Mouse (Mus musculus): ENCODE measurements around the gene Sema4g. TPM values are rescaled to one million over a fixed set of nuclear protein-coding genes. Genes with fewer than 3 reads are reported as not detected.

Gene Sema4g
- polyA plus RNA-seq, 1 experiment = 11.2 TPM

GRCm38 (mm10) chr19:45003740-45004516 is 15.0 kb downstream of the Sema4g start:
- no peaks in the 10 kb centered on the region for H3K27me3 ChIP-seq (ENCODE audit: control insufficient read depth, insufficient read depth, low read length)
- no peak overlapping the region for H3K4me3 ChIP-seq (ENCODE audit: control insufficient read depth, low read depth, low read length)
- H3K36me3 ChIP-seq (ENCODE audit: control insufficient read depth, insufficient read depth, low read length) = no peaks in the 10 kb centered on the region
- H3K27ac ChIP-seq (ENCODE audit: control insufficient read depth, insufficient read depth, low read depth, low read length) = no peak overlapping the region
- H3K4me1 ChIP-seq (ENCODE audit: control insufficient read depth, insufficient read depth, low read length) = peaks cover 11% of the 10 kb centered on the region
- TF ChIP-seq CTCF (IDR thresholded peaks at IDR 0.05; ENCODE audit: control insufficient read depth, insufficient read depth, insufficient replicate concordance, low read depth, low read length) (no peak), POLR2A (IDR thresholded peaks at IDR 0.05; ENCODE audit: control insufficient read depth, low read depth, low read length) (no peak)

- Histone ChIP-seq H3K4me3 (ENCODE audit: control insufficient read depth, low read depth, low read length) (peak within 1 kb of the TSS; percentile 95), H3K4me1 (ENCODE audit: control insufficient read depth, insufficient read depth, low read length) (peaks cover 11% of the 10 kb centered on the region), H3K36me3 (ENCODE audit: control insufficient read depth, insufficient read depth, low read length) (no peaks in the 10 kb centered on the region), H3K27ac (ENCODE audit: control insufficient read depth, insufficient read depth, low read depth, low read length) (peak within 1 kb of the TSS; percentile 98), H3K27me3 (ENCODE audit: control insufficient read depth, insufficient read depth, low read length) (no peaks in the 10 kb centered on the region)
- no peak for TF ChIP-seq POLR2A (IDR thresholded peaks at IDR 0.05; ENCODE audit: control insufficient read depth, low read depth, low read length)
- no peak for TF ChIP-seq CTCF (IDR thresholded peaks at IDR 0.05; ENCODE audit: control insufficient read depth, insufficient read depth, insufficient replicate concordance, low read depth, low read length)
Measured at GRCm38 (mm10) chr19:45005444-45005843, 16.5 kb downstream of the Sema4g start, which contains the start of gene Twnk. Gene Twnk (plus strand): TSS chr19:45005663.

- Histone ChIP-seq H3K27ac (ENCODE audit: control insufficient read depth, insufficient read depth, low read depth, low read length) (peak within 1 kb of the TSS; percentile 98), H3K27me3 (ENCODE audit: control insufficient read depth, insufficient read depth, low read length) (no peaks in the 10 kb centered on the region), H3K4me3 (ENCODE audit: control insufficient read depth, low read depth, low read length) (peak within 1 kb of the TSS; percentile 95), H3K36me3 (ENCODE audit: control insufficient read depth, insufficient read depth, low read length) (peaks cover 2% of the 10 kb centered on the region), H3K4me1 (ENCODE audit: control insufficient read depth, insufficient read depth, low read length) (peaks cover 11% of the 10 kb centered on the region)
- TF ChIP-seq CTCF (IDR thresholded peaks at IDR 0.05; ENCODE audit: control insufficient read depth, insufficient read depth, insufficient replicate concordance, low read depth, low read length) = no peak
- peak; percentile 71 for TF ChIP-seq POLR2A (IDR thresholded peaks at IDR 0.05; ENCODE audit: control insufficient read depth, low read depth, low read length)
Measured at GRCm38 (mm10) chr19:45005957-45006712, 17.2 kb downstream of the Sema4g start, which contains the start of gene Mrpl43. Gene Mrpl43 (minus strand): TSS chr19:45006442.

GRCm38 (mm10) chr19:45007021-45007420 is 18.1 kb downstream of the Sema4g start:
- Histone ChIP-seq H3K27ac (ENCODE audit: control insufficient read depth, insufficient read depth, low read depth, low read length) (peak overlapping the region; percentile 85), H3K4me1 (ENCODE audit: control insufficient read depth, insufficient read depth, low read length) (peaks cover 11% of the 10 kb centered on the region), H3K36me3 (ENCODE audit: control insufficient read depth, insufficient read depth, low read length) (peaks cover 2% of the 10 kb centered on the region), H3K4me3 (ENCODE audit: control insufficient read depth, low read depth, low read length) (peak overlapping the region; percentile 95), H3K27me3 (ENCODE audit: control insufficient read depth, insufficient read depth, low read length) (no peaks in the 10 kb centered on the region)
- TF ChIP-seq POLR2A (IDR thresholded peaks at IDR 0.05; ENCODE audit: control insufficient read depth, low read depth, low read length) = no peak
- no peak for TF ChIP-seq CTCF (IDR thresholded peaks at IDR 0.05; ENCODE audit: control insufficient read depth, insufficient read depth, insufficient replicate concordance, low read depth, low read length)

GRCm38 (mm10) chr19:45007425-45008191 is 18.7 kb downstream of the Sema4g start:
- H3K36me3 ChIP-seq (ENCODE audit: control insufficient read depth, insufficient read depth, low read length) = peaks cover 2% of the 10 kb centered on the region
- no peak overlapping the region for H3K4me3 ChIP-seq (ENCODE audit: control insufficient read depth, low read depth, low read length)
- no peak overlapping the region; the same call in 1 of the 2 replicates for H3K27ac ChIP-seq (ENCODE audit: control insufficient read depth, insufficient read depth, low read depth, low read length)
- peaks cover 11% of the 10 kb centered on the region for H3K4me1 ChIP-seq (ENCODE audit: control insufficient read depth, insufficient read depth, low read length)
- TF ChIP-seq CTCF (IDR thresholded peaks at IDR 0.05; ENCODE audit: control insufficient read depth, insufficient read depth, insufficient replicate concordance, low read depth, low read length) = no peak
- TF ChIP-seq POLR2A (IDR thresholded peaks at IDR 0.05; ENCODE audit: control insufficient read depth, low read depth, low read length) = no peak
- no peaks in the 10 kb centered on the region for H3K27me3 ChIP-seq (ENCODE audit: control insufficient read depth, insufficient read depth, low read length)

GRCm38 (mm10) chr19:45010646-45011045 is 21.7 kb downstream of the Sema4g start:
- Histone ChIP-seq H3K27me3 (ENCODE audit: control insufficient read depth, insufficient read depth, low read length) (peaks cover 2% of the 10 kb centered on the region; the same call in 1 of the 2 replicates), H3K4me3 (ENCODE audit: control insufficient read depth, low read depth, low read length) (no peak overlapping the region), H3K27ac (ENCODE audit: control insufficient read depth, insufficient read depth, low read depth, low read length) (no peak overlapping the region), H3K4me1 (ENCODE audit: control insufficient read depth, insufficient read depth, low read length) (peaks cover 27% of the 10 kb centered on the region), H3K36me3 (ENCODE audit: control insufficient read depth, insufficient read depth, low read length) (peaks cover 2% of the 10 kb centered on the region)
- TF ChIP-seq CTCF (IDR thresholded peaks at IDR 0.05; ENCODE audit: control insufficient read depth, insufficient read depth, insufficient replicate concordance, low read depth, low read length) = no peak
- TF ChIP-seq POLR2A (IDR thresholded peaks at IDR 0.05; ENCODE audit: control insufficient read depth, low read depth, low read length) = no peak
